Mouse (Mus musculus) midbrain, embryonic 14.5 days (tissue): ENCODE data around the gene Kdm6b. TPM values are rescaled to one million over a fixed set of nuclear protein-coding genes. Genes with fewer than 3 reads are reported as not detected.

Experiments used
- ATAC-seq: fragments of 200-750 bp; cut with Nextera tagmentation; 2 replicates; pipeline ENCODE4 v1.8.0; 2017; ENCODE audit warnings: moderate number of reproducible peaks, moderate library complexity; ENCODE audit not compliant: low FRiP score, low TSS enrichment
- DNase-seq: peaks from one replicate; pipeline ENCODE4 v3.0.0-alpha.2; 2015
- H3K27ac ChIP-seq: fragments of 300-500 bp; sonication (generic); replicated peaks from 2 replicates; pipeline ENCODE4 v1.5.1; 2014; ENCODE audit warnings: mild to moderate bottlenecking, low read depth, low read length, moderate library complexity
- H3K27me3 ChIP-seq: fragments of 300-500 bp; sonication (generic); 2 replicates; pipeline ENCODE4 v1.6.1; 2014; ENCODE audit warnings: low read length, control low read depth, mixed read lengths; ENCODE audit not compliant: control insufficient read depth, insufficient read depth
- H3K36me3 ChIP-seq: fragments of 300-500 bp; sonication (generic); 2 replicates; pipeline ENCODE4 v1.6.1; 2014; ENCODE audit warnings: low read length, control low read depth; ENCODE audit not compliant: control insufficient read depth, insufficient read depth
- H3K4me1 ChIP-seq: fragments of 300-500 bp; sonication (generic); 2 replicates; pipeline ENCODE4 v1.6.1; 2014; ENCODE audit warnings: mild to moderate bottlenecking, antibody characterized with exemption, low read length, control low read depth; ENCODE audit not compliant: control insufficient read depth, insufficient read depth
- H3K4me2 ChIP-seq: fragments of 300-500 bp; sonication (generic); 2 replicates; pipeline ENCODE4 v1.6.1; 2014; ENCODE audit warnings: mild to moderate bottlenecking, low read length, moderate library complexity
- H3K4me3 ChIP-seq: fragments of 300-500 bp; sonication (generic); replicated peaks from 2 replicates; pipeline ENCODE4 v1.5.1; 2014; ENCODE audit warnings: low read depth, low read length
- H3K9ac ChIP-seq: fragments of 300-500 bp; sonication (generic); replicated peaks from 2 replicates; pipeline ENCODE4 v1.6.1; 2014; ENCODE audit warnings: mild to moderate bottlenecking, low read length, moderate library complexity
- H3K9me3 ChIP-seq: fragments of 300-500 bp; sonication (generic); 2 replicates; pipeline ENCODE4 v1.6.1; 2016; ENCODE audit warnings: low read length, control low read depth, mixed read lengths; ENCODE audit not compliant: control insufficient read depth
- WGBS: fragments of 180-500 bp; shearing (Covaris S2); extraction: QIAGEN DNeasy Blood & Tissue Kit; methylation state at CpG from one replicate; pipeline ENCODE4 v1.1.7; 2014; 5-methylcytosine and 5-hydroxymethylcytosine counted together
- polyA plus RNA-seq: library from polyadenylated mRNA; unstranded; fragments of >200 nt; fragmentation: Nextera tagmentation; extraction: Ambion mirVana; gene quantifications from 2 replicates; pipeline ENCODE4 v1.2.1, GENCODE M21; 2014

Kdm6b gene
- polyA plus RNA-seq, 1 experiment from 2014 or later: 41.2 TPM

- H3K4me2 ChIP-seq: peak overlapping the region; percentile 99
- DNase-seq: peak; percentile 33
- H3K27me3 ChIP-seq: peaks cover 7% of the 10 kb centered on the region
- peak overlapping the region; percentile 100 for H3K27ac ChIP-seq
- H3K4me1 ChIP-seq: peaks cover 65% of the 10 kb centered on the region
- peaks cover 16% of the 10 kb centered on the region for H3K36me3 ChIP-seq
- peak overlapping the region; percentile 53 for H3K9ac ChIP-seq
- WGBS: under 1% methylated on average over 4 of the region's 4 CpGs
- no peak for ATAC-seq
- peak overlapping the region; percentile 62 for H3K4me3 ChIP-seq
- H3K9me3 ChIP-seq: no peaks in the 10 kb centered on the region
These were observed 3.0 kb upstream of the Kdm6b start for GRCm38 (mm10) chr11:69416509-69416908.

GRCm38 (mm10) chr11:69415668-69416451 lies 2.4 kb upstream of the Kdm6b start:
- DNase-seq (peak; percentile 87), ATAC-seq (peak; percentile 31; the same call in 1 of the 2 replicates)
- under 1% methylated on average over 23 of the region's 25 CpGs for WGBS
- Histone ChIP-seq H3K4me2 (peak overlapping the region; percentile 99), H3K4me1 (peaks cover 65% of the 10 kb centered on the region), H3K27ac (peak overlapping the region; percentile 100), H3K36me3 (peaks cover 16% of the 10 kb centered on the region), H3K9me3 (no peaks in the 10 kb centered on the region), H3K27me3 (peaks cover under 1% of the 10 kb centered on the region), H3K9ac (peak overlapping the region; percentile 92), H3K4me3 (peak overlapping the region; percentile 62)

GRCm38 (mm10) chr11:69415327-69415667 lies 1.8 kb upstream of the Kdm6b start:
- DNase-seq: peak; percentile 82
- H3K4me2 ChIP-seq: peak overlapping the region; percentile 99
- H3K4me3 ChIP-seq: peak overlapping the region; percentile 62
- H3K9me3 ChIP-seq: no peaks in the 10 kb centered on the region
- peaks cover 62% of the 10 kb centered on the region for H3K4me1 ChIP-seq
- peak; percentile 26 for ATAC-seq
- peak overlapping the region; percentile 92 for H3K9ac ChIP-seq
- WGBS: 1% methylated on average over 3 of the region's 3 CpGs
- peak overlapping the region; percentile 100 for H3K27ac ChIP-seq
- no peaks in the 10 kb centered on the region for H3K27me3 ChIP-seq
- H3K36me3 ChIP-seq: peaks cover 16% of the 10 kb centered on the region

GRCm38 (mm10) chr11:69414421-69415326 lies 1.2 kb upstream of the Kdm6b start:
- Histone ChIP-seq H3K27me3 (no peaks in the 10 kb centered on the region), H3K4me2 (peak overlapping the region; percentile 99), H3K4me1 (peaks cover 59% of the 10 kb centered on the region), H3K9me3 (no peaks in the 10 kb centered on the region), H3K4me3 (peak overlapping the region; percentile 62), H3K27ac (peak overlapping the region; percentile 100), H3K9ac (peak overlapping the region; percentile 92), H3K36me3 (peaks cover 16% of the 10 kb centered on the region)
- no peak for DNase-seq
- no peak for ATAC-seq
- WGBS: 12% methylated on average over 4 of the region's 4 CpGs

- DNase-seq (no peak), ATAC-seq (no peak)
- Histone ChIP-seq H3K4me1 (peaks cover 60% of the 10 kb centered on the region), H3K27me3 (no peaks in the 10 kb centered on the region), H3K9ac (peak overlapping the region; percentile 85; the same call in 1 of the 2 replicates), H3K36me3 (peaks cover 24% of the 10 kb centered on the region), H3K4me2 (peak overlapping the region; percentile 99), H3K27ac (peak overlapping the region; percentile 100), H3K9me3 (no peaks in the 10 kb centered on the region), H3K4me3 (peak overlapping the region; percentile 62)
- 58% methylated on average over 7 of the region's 7 CpGs for WGBS
These were observed 927 bp downstream of the Kdm6b start for GRCm38 (mm10) chr11:69412548-69412947.

- WGBS: under 1% methylated on average over 33 of the region's 39 CpGs
- H3K9ac ChIP-seq: peak overlapping the region; percentile 85
- ATAC-seq: no peak
- no peaks in the 10 kb centered on the region for H3K9me3 ChIP-seq
- peak overlapping the region; percentile 100 for H3K27ac ChIP-seq
- H3K4me1 ChIP-seq: peaks cover 53% of the 10 kb centered on the region
- no peaks in the 10 kb centered on the region for H3K27me3 ChIP-seq
- peak overlapping the region; percentile 62 for H3K4me3 ChIP-seq
- peak overlapping the region; percentile 99 for H3K4me2 ChIP-seq
- peaks cover 33% of the 10 kb centered on the region for H3K36me3 ChIP-seq
- peak; percentile 70 for DNase-seq
These were observed 1.8 kb downstream of the Kdm6b start for GRCm38 (mm10) chr11:69411538-69412203.

GRCm38 (mm10) chr11:69411073-69411535 lies 2.4 kb downstream of the Kdm6b start:
- peak; percentile 25 for ATAC-seq
- peak overlapping the region; percentile 85 for H3K9ac ChIP-seq
- H3K4me1 ChIP-seq: peaks cover 53% of the 10 kb centered on the region
- no peaks in the 10 kb centered on the region for H3K27me3 ChIP-seq
- peak; percentile 99 for DNase-seq
- peak overlapping the region; percentile 100 for H3K27ac ChIP-seq
- H3K9me3 ChIP-seq: no peaks in the 10 kb centered on the region
- H3K36me3 ChIP-seq: peaks cover 39% of the 10 kb centered on the region
- peak overlapping the region; percentile 62 for H3K4me3 ChIP-seq
- H3K4me2 ChIP-seq: peak overlapping the region; percentile 99
- WGBS: under 1% methylated on average over 26 of the region's 26 CpGs
